Mouse (Mus musculus): Measurements from ENCODE around the gene Tppp. TPM values are rescaled to one million over a fixed set of nuclear protein-coding genes. Genes with fewer than 3 reads are reported as not detected.
"Not testable (repeated sequence)": the region's sequence is repeated elsewhere in the genome, so short reads cannot be mapped to it uniquely, and the experiment has no call there.

The Tppp gene
- polyA plus RNA-seq, 1 experiment = 0.51 TPM

DNA sequence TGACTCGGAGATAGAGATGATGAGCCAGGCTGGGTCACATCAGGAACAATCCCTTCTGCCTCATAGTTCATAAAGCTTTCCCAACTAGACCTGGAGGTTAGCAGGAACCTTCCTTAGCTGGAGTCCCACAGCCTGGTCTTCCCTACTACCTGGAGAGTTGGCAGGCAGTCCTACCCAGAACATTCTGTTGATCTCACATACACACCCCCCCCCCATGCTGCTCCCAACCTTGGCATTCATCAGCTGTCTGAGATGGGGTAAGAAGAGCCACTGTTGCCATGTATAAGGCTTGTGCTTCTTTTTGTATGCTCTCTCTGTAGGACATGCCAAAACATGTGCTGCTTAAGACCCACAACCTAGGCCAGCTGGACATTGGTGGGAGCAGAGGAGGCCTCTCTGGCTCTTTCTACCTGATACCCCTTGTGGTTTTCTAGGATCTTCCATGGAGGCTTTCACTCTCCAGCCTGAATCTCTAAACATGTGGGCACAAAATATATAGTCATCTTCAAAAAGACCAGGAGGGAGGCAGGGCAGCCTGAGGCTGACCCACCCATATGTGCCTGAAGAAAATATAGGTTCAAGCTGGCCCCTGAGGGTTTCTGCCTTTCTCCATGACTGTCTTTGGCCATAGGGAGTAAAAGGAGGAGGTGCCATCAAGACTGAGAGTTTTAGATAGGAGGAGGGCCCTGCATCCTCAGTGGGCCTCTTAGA, 54.3 kb downstream of the Tppp start:
- TF ChIP-seq EP300 (IDR thresholded peaks at IDR 0.05; ENCODE audit: insufficient read depth, low read depth, low read length) (no peak), POLR2A (IDR thresholded peaks at IDR 0.05; ENCODE audit: insufficient read depth, low read length) (no peak), CTCF (IDR thresholded peaks at IDR 0.05; ENCODE audit: low read depth, low read length) (no peak)
- Histone ChIP-seq H3K27ac (ENCODE audit: insufficient read depth, low read length) (no peak overlapping the region), H3K9ac (ENCODE audit: low read depth, poor library complexity, severe bottlenecking) (no peak overlapping the region), H3K36me3 (ENCODE audit: control insufficient read depth, insufficient read depth, low read length, poor library complexity, severe bottlenecking) (no peaks in the 10 kb centered on the region), H3K9me3 (replicated peaks; ENCODE audit: control insufficient read depth, insufficient read depth, low read length, poor library complexity, severe bottlenecking) (no peaks in the 10 kb centered on the region), H3K4me3 (ENCODE audit: low read depth, low read length) (no peak overlapping the region), H3K27me3 (ENCODE audit: control insufficient read depth, insufficient read depth, low read length, poor library complexity, severe bottlenecking) (no peaks in the 10 kb centered on the region), H3K4me1 (ENCODE audit: control insufficient read depth, insufficient read depth, low read length) (no peaks in the 10 kb centered on the region)

DNA sequence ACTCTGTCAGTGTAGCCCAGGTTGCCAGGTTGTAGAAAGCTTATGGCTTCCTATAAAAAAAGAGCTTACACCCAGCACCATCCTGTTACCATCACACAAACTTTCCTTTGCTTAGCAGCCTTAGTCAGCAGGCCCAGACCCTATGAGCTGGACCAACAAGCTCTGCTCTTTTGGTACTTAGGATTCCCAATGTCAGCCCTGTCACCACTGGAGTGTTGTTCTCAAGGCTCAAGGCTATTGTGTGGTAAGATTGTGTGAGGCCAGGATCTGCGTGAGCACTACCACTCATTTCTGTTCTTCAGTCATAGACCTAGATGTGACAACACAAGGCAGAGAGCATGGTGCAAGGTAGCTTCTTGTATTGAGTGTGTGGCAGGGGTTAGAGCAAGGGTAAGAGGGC, 57.4 kb downstream of the Tppp start:
- Histone ChIP-seq H3K9ac (ENCODE audit: low read depth, poor library complexity, severe bottlenecking) (no peak overlapping the region), H3K36me3 (ENCODE audit: control insufficient read depth, insufficient read depth, low read length, poor library complexity, severe bottlenecking) (no peaks in the 10 kb centered on the region), H3K27me3 (ENCODE audit: control insufficient read depth, insufficient read depth, low read length, poor library complexity, severe bottlenecking) (no peaks in the 10 kb centered on the region), H3K4me1 (ENCODE audit: control insufficient read depth, insufficient read depth, low read length) (no peaks in the 10 kb centered on the region), H3K27ac (ENCODE audit: insufficient read depth, low read length) (no peak overlapping the region), H3K4me3 (ENCODE audit: low read depth, low read length) (no peak overlapping the region), H3K9me3 (replicated peaks; ENCODE audit: control insufficient read depth, insufficient read depth, low read length, poor library complexity, severe bottlenecking) (no peaks in the 10 kb centered on the region)
- TF ChIP-seq POLR2A (IDR thresholded peaks at IDR 0.05; ENCODE audit: insufficient read depth, low read length) (no peak), CTCF (IDR thresholded peaks at IDR 0.05; ENCODE audit: low read depth, low read length) (no peak), EP300 (IDR thresholded peaks at IDR 0.05; ENCODE audit: insufficient read depth, low read depth, low read length) (no peak)

DNA sequence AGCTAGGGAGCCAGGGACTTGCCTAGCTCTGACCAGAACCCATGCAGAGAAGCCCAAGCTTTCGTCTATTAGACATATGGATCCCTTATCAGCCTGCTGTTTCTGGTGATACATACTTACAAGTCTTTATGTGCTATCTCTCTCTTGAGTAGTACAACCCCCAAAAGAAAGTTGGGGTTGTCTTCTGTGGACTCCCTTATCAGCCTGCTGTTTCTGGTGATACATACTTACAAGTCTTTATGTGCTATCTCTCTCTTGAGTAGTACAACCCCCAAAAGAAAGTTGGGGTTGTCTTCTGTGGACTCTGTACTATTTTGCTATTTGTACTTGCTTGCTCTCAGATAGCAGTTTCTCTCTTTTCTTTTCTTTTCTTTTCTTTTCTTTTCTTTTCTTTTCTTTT, 62.0 kb downstream of the Tppp start:
- not testable (repeated sequence) for H3K27me3 ChIP-seq (ENCODE audit: control insufficient read depth, insufficient read depth, low read length, poor library complexity, severe bottlenecking); H3K36me3 ChIP-seq (ENCODE audit: control insufficient read depth, insufficient read depth, low read length, poor library complexity, severe bottlenecking); H3K27ac ChIP-seq (ENCODE audit: insufficient read depth, low read length); H3K4me1 ChIP-seq (ENCODE audit: control insufficient read depth, insufficient read depth, low read length); H3K9ac ChIP-seq (ENCODE audit: low read depth, poor library complexity, severe bottlenecking); H3K4me3 ChIP-seq (ENCODE audit: low read depth, low read length); H3K9me3 ChIP-seq (replicated peaks; ENCODE audit: control insufficient read depth, insufficient read depth, low read length, poor library complexity, severe bottlenecking)

DNA sequence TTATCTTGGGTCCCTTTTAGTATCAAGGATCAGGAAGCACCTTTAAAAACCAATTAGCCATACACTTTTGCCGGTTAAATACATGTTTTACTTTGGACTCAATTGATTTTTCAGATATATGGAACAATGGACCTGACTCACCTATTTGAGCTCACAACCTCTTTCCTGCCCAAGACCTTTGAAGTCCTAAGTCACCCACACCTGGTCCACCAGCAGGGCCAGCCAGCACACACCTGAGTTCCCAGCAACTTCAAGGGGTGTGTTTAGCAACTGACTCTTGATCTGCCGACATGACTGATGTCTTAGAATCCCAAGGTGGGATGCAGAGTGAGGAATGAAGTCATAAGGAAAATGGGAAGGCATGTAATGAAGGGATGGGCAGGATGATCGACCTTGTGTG, 62.5 kb downstream of the Tppp start:
- Histone ChIP-seq H3K36me3 (ENCODE audit: control insufficient read depth, insufficient read depth, low read length, poor library complexity, severe bottlenecking) (no peaks in the 10 kb centered on the region), H3K9me3 (replicated peaks; ENCODE audit: control insufficient read depth, insufficient read depth, low read length, poor library complexity, severe bottlenecking) (no peaks in the 10 kb centered on the region), H3K27me3 (ENCODE audit: control insufficient read depth, insufficient read depth, low read length, poor library complexity, severe bottlenecking) (no peaks in the 10 kb centered on the region; the same call in 1 of the 2 replicates), H3K9ac (ENCODE audit: low read depth, poor library complexity, severe bottlenecking) (no peak overlapping the region), H3K4me1 (ENCODE audit: control insufficient read depth, insufficient read depth, low read length) (no peaks in the 10 kb centered on the region), H3K27ac (ENCODE audit: insufficient read depth, low read length) (no peak overlapping the region), H3K4me3 (ENCODE audit: low read depth, low read length) (no peak overlapping the region)
- TF ChIP-seq CTCF (IDR thresholded peaks at IDR 0.05; ENCODE audit: low read depth, low read length) (no peak), POLR2A (IDR thresholded peaks at IDR 0.05; ENCODE audit: insufficient read depth, low read length) (no peak), EP300 (IDR thresholded peaks at IDR 0.05; ENCODE audit: insufficient read depth, low read depth, low read length) (no peak)

DNA sequence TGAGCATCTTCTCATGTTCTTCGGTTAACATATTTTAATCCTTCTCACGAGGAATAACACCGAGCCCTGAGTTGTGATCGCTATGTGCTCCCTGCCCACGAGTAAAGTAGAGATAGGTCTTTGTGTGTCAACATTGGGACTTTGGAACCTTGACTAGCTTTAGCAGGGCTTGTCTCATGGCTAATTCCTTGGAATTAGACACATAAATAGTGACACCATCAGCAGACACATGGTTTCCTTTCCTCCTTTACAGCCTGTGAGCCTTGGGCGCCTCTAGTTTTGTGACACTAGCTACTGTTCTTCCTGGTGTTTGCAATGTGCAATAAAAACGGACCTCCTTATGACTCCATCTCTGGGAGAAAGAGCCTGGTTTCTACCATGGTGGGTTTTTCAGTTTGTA, 64.2 kb downstream of the Tppp start:
- TF ChIP-seq POLR2A (IDR thresholded peaks at IDR 0.05; ENCODE audit: insufficient read depth, low read length) = no peak
- TF ChIP-seq EP300 (IDR thresholded peaks at IDR 0.05; ENCODE audit: insufficient read depth, low read depth, low read length) = no peak
- TF ChIP-seq CTCF (IDR thresholded peaks at IDR 0.05; ENCODE audit: low read depth, low read length) = no peak
- Histone ChIP-seq H3K4me1 (ENCODE audit: control insufficient read depth, insufficient read depth, low read length) (no peaks in the 10 kb centered on the region), H3K9ac (ENCODE audit: low read depth, poor library complexity, severe bottlenecking) (no peak overlapping the region), H3K27ac (ENCODE audit: insufficient read depth, low read length) (no peak overlapping the region), H3K4me3 (ENCODE audit: low read depth, low read length) (no peak overlapping the region), H3K36me3 (ENCODE audit: control insufficient read depth, insufficient read depth, low read length, poor library complexity, severe bottlenecking) (no peaks in the 10 kb centered on the region), H3K27me3 (ENCODE audit: control insufficient read depth, insufficient read depth, low read length, poor library complexity, severe bottlenecking) (no peaks in the 10 kb centered on the region; the same call in 1 of the 2 replicates), H3K9me3 (replicated peaks; ENCODE audit: control insufficient read depth, insufficient read depth, low read length, poor library complexity, severe bottlenecking) (no peaks in the 10 kb centered on the region)

Other genes starting within 250 kb of the Tppp start
- gene Nkd2, start 161.8 kb upstream of the Tppp start, polyA plus RNA-seq (2011; ENCODE audit: insufficient read depth, insufficient read length, low read depth, missing spikeins) = 2.9 and 3.2 TPM in 2 replicates
- gene Trip13, start 71.6 kb upstream of the Tppp start, polyA plus RNA-seq (2011; ENCODE audit: insufficient read depth, insufficient read length, low read depth, missing spikeins) = 72.9 and 80.6 TPM in 2 replicates
- 26.3 and 30.7 TPM in 2 replicates for gene Brd9, start 71.6 kb upstream of the Tppp start, polyA plus RNA-seq (2011; ENCODE audit: insufficient read depth, insufficient read length, low read depth, missing spikeins)
- not detected in 2 replicates for gene Zdhhc11, start 45.6 kb upstream of the Tppp start, polyA plus RNA-seq (2011; ENCODE audit: insufficient read depth, insufficient read length, low read depth, missing spikeins)
- gene Cep72, start 52.9 kb downstream of the Tppp start, polyA plus RNA-seq (2011; ENCODE audit: insufficient read depth, insufficient read length, low read depth, missing spikeins) = 39.8 and 48.9 TPM in 2 replicates
- not detected in 2 replicates for gene Slc9a3, start 112.0 kb downstream of the Tppp start, polyA plus RNA-seq (2011; ENCODE audit: insufficient read depth, insufficient read length, low read depth, missing spikeins)
- 48.9 and 55.8 TPM in 2 replicates for gene Exoc3, start 199.3 kb downstream of the Tppp start, polyA plus RNA-seq (2011; ENCODE audit: insufficient read depth, insufficient read length, low read depth, missing spikeins)